Comparison of ENCODE assay signal across 21 mouse cellular contexts in the genomic region with DNA sequence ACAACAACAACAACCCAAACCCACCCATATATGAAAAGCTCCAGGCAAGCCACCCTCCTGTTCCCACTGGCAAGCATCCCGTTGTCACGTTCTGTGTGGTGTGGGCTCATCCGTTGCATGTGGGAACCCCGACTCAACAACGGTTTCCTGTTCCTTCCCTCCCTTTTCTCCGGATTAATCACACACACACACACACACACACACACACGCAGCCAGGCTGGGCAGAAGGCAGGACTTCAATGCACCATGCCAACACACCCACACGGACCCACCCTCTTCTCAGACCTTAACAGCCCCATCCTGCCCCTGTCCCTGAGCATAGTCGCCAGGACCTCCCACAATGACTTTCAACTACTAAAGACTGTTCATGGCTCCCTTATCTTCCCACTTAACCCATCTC. TPM values are rescaled to one million over a fixed set of nuclear protein-coding genes. Genes with fewer than 3 reads are reported as not detected.
DNase-seq lines count a peak whose midpoint lies in the region; ATAC-seq and TF ChIP-seq lines count a peak whose summit lies in the region.
"Had no signal": no experiment of that assay in that cellular context is flagged by ENCODE, and none has a peak within 500 bp of the region (broad histone marks: within the 10 kb centered on the region; RNA-seq: fewer than 3 reads in every experiment).

No protein-coding gene starts in this region.

- H3K4me1 ChIP-seq in forebrain, embryonic 12.5 days = peaks cover 32% of the 10 kb centered on the region
- peaks cover 11% of the 10 kb centered on the region; the same call in 1 of the 2 replicates for H3K4me1 ChIP-seq in forebrain, embryonic 11.5 days (replicated peaks; ENCODE audit: control insufficient read depth, insufficient read depth, low read length)
- peaks cover 32% of the 10 kb centered on the region for H3K4me1 ChIP-seq in midbrain, embryonic 15.5 days
- peaks cover 54% of the 10 kb centered on the region for H3K4me1 ChIP-seq in midbrain, embryonic 13.5 days (replicated peaks)
- H3K4me1 ChIP-seq in forebrain, postnatal 0 days (ENCODE audit: insufficient read depth) = peaks cover 20% of the 10 kb centered on the region; the same call in 1 of the 2 replicates
- peaks cover 26% of the 10 kb centered on the region for H3K4me1 ChIP-seq in neural tube, embryonic 15.5 days

- no peaks in the 10 kb centered on the region; the same call in 1 of the 2 replicates for H3K9me3 ChIP-seq in forebrain, embryonic 12.5 days
- no peaks in the 10 kb centered on the region; the same call in 1 of the 2 replicates for H3K9me3 ChIP-seq in forebrain, embryonic 11.5 days (ENCODE audit: control insufficient read depth, low read length)
- no peaks in the 10 kb centered on the region for H3K9me3 ChIP-seq in midbrain, embryonic 15.5 days
- H3K9me3 ChIP-seq in midbrain, embryonic 13.5 days = peaks cover 3% of the 10 kb centered on the region; the same call in 1 of the 2 replicates
- no peaks in the 10 kb centered on the region for H3K9me3 ChIP-seq in forebrain, postnatal 0 days (ENCODE audit: low read length)
- no peaks in the 10 kb centered on the region for H3K9me3 ChIP-seq in neural tube, embryonic 15.5 days (replicated peaks)
- H3K9me3 ChIP-seq: embryonic facial prominence, embryonic 13.5 days; heart, embryonic 15.5 days; liver, embryonic 15.5 days; neural tube, embryonic 12.5 days had no signal

- no peaks in the 10 kb centered on the region for H3K36me3 ChIP-seq in forebrain, embryonic 12.5 days (replicated peaks)
- H3K36me3 ChIP-seq in forebrain, embryonic 11.5 days (ENCODE audit: control insufficient read depth, insufficient read depth, low read length) = no peaks in the 10 kb centered on the region
- no peaks in the 10 kb centered on the region for H3K36me3 ChIP-seq in midbrain, embryonic 15.5 days (replicated peaks)
- peaks cover 13% of the 10 kb centered on the region for H3K36me3 ChIP-seq in midbrain, embryonic 13.5 days
- H3K36me3 ChIP-seq in forebrain, postnatal 0 days (ENCODE audit: insufficient read depth) = no peaks in the 10 kb centered on the region
- no peaks in the 10 kb centered on the region for H3K36me3 ChIP-seq in neural tube, embryonic 15.5 days
- H3K36me3 ChIP-seq: embryonic facial prominence, embryonic 13.5 days; heart, embryonic 15.5 days; limb, embryonic 13.5 days; liver, embryonic 15.5 days; neural tube, embryonic 12.5 days had no signal

- DNase-seq in forebrain, embryonic 11.5 days (ENCODE audit: low spot score) = no peak
- DNase-seq in forebrain, postnatal 0 days = no peak
- DNase-seq: adrenal gland, postnatal 25 days; cerebellum, adult 8-10 months; gastrocnemius, postnatal 14 days; heart, adult 2 months; heart, postnatal 4 days; thymus, postnatal 14 days had no signal

- no peak overlapping the region for H3K4me3 ChIP-seq in forebrain, embryonic 12.5 days (replicated peaks)
- H3K4me3 ChIP-seq in forebrain, embryonic 11.5 days (ENCODE audit: low read depth, low read length) = no peak overlapping the region
- H3K4me3 ChIP-seq in midbrain, embryonic 15.5 days = no peak overlapping the region
- no peak overlapping the region for H3K4me3 ChIP-seq in midbrain, embryonic 13.5 days (replicated peaks)
- no peak overlapping the region for H3K4me3 ChIP-seq in forebrain, postnatal 0 days (ENCODE audit: low read depth, low read length)
- H3K4me3 ChIP-seq in neural tube, embryonic 15.5 days (replicated peaks) = no peak overlapping the region
- H3K4me3 ChIP-seq: embryonic facial prominence, embryonic 13.5 days; heart, adult 2 months; heart, embryonic 15.5 days; limb, embryonic 13.5 days; liver, embryonic 15.5 days; neural tube, embryonic 12.5 days had no signal

- TF ChIP-seq CTCF in forebrain, postnatal 0 days (IDR thresholded peaks at IDR 0.05; ENCODE audit: low read depth) = no peak

- peak overlapping the region; percentile 31; the same call in 1 of the 2 replicates for H3K27ac ChIP-seq in forebrain, embryonic 12.5 days
- no peak overlapping the region for H3K27ac ChIP-seq in forebrain, embryonic 11.5 days (ENCODE audit: low read depth, low read length)
- peak overlapping the region; percentile 64 for H3K27ac ChIP-seq in midbrain, embryonic 15.5 days
- H3K27ac ChIP-seq in midbrain, embryonic 13.5 days = no peak overlapping the region
- H3K27ac ChIP-seq in forebrain, postnatal 0 days (ENCODE audit: low read depth, low read length) = peak overlapping the region; percentile 78
- peak overlapping the region; percentile 81 for H3K27ac ChIP-seq in neural tube, embryonic 15.5 days (replicated peaks)
- H3K27ac ChIP-seq: embryonic facial prominence, embryonic 13.5 days; heart, adult 2 months; heart, embryonic 15.5 days; limb, embryonic 13.5 days; liver, embryonic 15.5 days; macrophage; neural tube, embryonic 12.5 days had no signal

- H3K9ac ChIP-seq in forebrain, embryonic 12.5 days = no peak overlapping the region
- H3K9ac ChIP-seq in forebrain, embryonic 11.5 days (ENCODE audit: low read length) = no peak overlapping the region
- no peak overlapping the region for H3K9ac ChIP-seq in midbrain, embryonic 15.5 days
- no peak overlapping the region for H3K9ac ChIP-seq in midbrain, embryonic 13.5 days (replicated peaks)
- no peak overlapping the region for H3K9ac ChIP-seq in forebrain, postnatal 0 days
- H3K9ac ChIP-seq in neural tube, embryonic 15.5 days (replicated peaks) = no peak overlapping the region
- H3K9ac ChIP-seq: embryonic facial prominence, embryonic 13.5 days; heart, embryonic 15.5 days; limb, embryonic 13.5 days; liver, embryonic 15.5 days; neural tube, embryonic 12.5 days had no signal

- no peak for ATAC-seq in forebrain, embryonic 12.5 days (ENCODE audit: low FRiP score)
- ATAC-seq in forebrain, embryonic 11.5 days (replicated peaks; ENCODE audit: low FRiP score) = no peak
- ATAC-seq in midbrain, embryonic 15.5 days (replicated peaks) = no peak
- ATAC-seq in midbrain, embryonic 13.5 days = no peak
- ATAC-seq in forebrain, postnatal 0 days = no peak
- no peak for ATAC-seq in neural tube, embryonic 15.5 days (ENCODE audit: low FRiP score)
- no peak for ATAC-seq in CD4-positive, CD25-positive, alpha-beta regulatory T cell, adult 4 months
- no peak for ATAC-seq in cerebellum, adult (ENCODE audit: insufficient number of reproducible peaks, low FRiP score, low TSS enrichment)
- ATAC-seq: intestine, embryonic 16.5 days had no signal

- H3K27me3 ChIP-seq in forebrain, embryonic 12.5 days = 0 out of 2 replicates have a peak, but pooled peaks cover 4% of the 10 kb centered on the region
- 0 out of 2 replicates have a peak, but pooled peaks cover under 1% of the 10 kb centered on the region for H3K27me3 ChIP-seq in forebrain, embryonic 11.5 days (ENCODE audit: control insufficient read depth, insufficient read depth, low read length)
- H3K27me3 ChIP-seq in midbrain, embryonic 15.5 days (replicated peaks) = no peaks in the 10 kb centered on the region
- no peaks in the 10 kb centered on the region for H3K27me3 ChIP-seq in midbrain, embryonic 13.5 days
- no peaks in the 10 kb centered on the region for H3K27me3 ChIP-seq in forebrain, postnatal 0 days (ENCODE audit: insufficient read depth, low read length)
- no peaks in the 10 kb centered on the region for H3K27me3 ChIP-seq in neural tube, embryonic 15.5 days (replicated peaks)
- H3K27me3 ChIP-seq: embryonic facial prominence, embryonic 13.5 days; limb, embryonic 13.5 days; neural tube, embryonic 12.5 days had no signal

- WGBS in forebrain, embryonic 12.5 days = 83% methylated on average over 9 of the region's 9 CpGs
- 83% methylated on average over 9 of the region's 9 CpGs for WGBS in forebrain, embryonic 11.5 days
- 70% methylated on average over 9 of the region's 9 CpGs for WGBS in midbrain, embryonic 15.5 days
- WGBS in midbrain, embryonic 13.5 days = 82% methylated on average over 9 of the region's 9 CpGs
- 44% methylated on average over 9 of the region's 9 CpGs for WGBS in forebrain, postnatal 0 days
- WGBS in neural tube, embryonic 15.5 days = 73% methylated on average over 9 of the region's 9 CpGs

- no peak overlapping the region for H3K4me2 ChIP-seq in forebrain, embryonic 12.5 days
- H3K4me2 ChIP-seq in forebrain, embryonic 11.5 days (ENCODE audit: low read depth, low read length, severe bottlenecking) = no peak overlapping the region
- H3K4me2 ChIP-seq in midbrain, embryonic 15.5 days = no peak overlapping the region
- H3K4me2 ChIP-seq in midbrain, embryonic 13.5 days (replicated peaks) = no peak overlapping the region
- H3K4me2 ChIP-seq in forebrain, postnatal 0 days (ENCODE audit: low read depth) = no peak overlapping the region
- no peak overlapping the region for H3K4me2 ChIP-seq in neural tube, embryonic 15.5 days
- H3K4me2 ChIP-seq: embryonic facial prominence, embryonic 13.5 days; heart, embryonic 15.5 days; limb, embryonic 13.5 days; liver, embryonic 15.5 days; neural tube, embryonic 12.5 days had no signal

RNA-seq across cellular contexts. Expression of gene Mad2l2, which starts 9.6 kb away (rescaled TPM):
- polyA plus RNA-seq in forebrain, embryonic 12.5 days (2016; fragmentation: Nextera tagmentation; extraction: Ambion mirVana) = 76.1 and 81.6 TPM in 2 replicates
- 68.5 and 75.0 TPM in 2 replicates for polyA plus RNA-seq in forebrain, embryonic 11.5 days (2014; fragmentation: Nextera tagmentation; extraction: Ambion mirVana)
- polyA plus RNA-seq in midbrain, embryonic 15.5 days (2015; fragmentation: Nextera tagmentation; extraction: Ambion mirVana) = 99.2 and 112 TPM in 2 replicates
- 105 and 106 TPM in 2 replicates for polyA plus RNA-seq in midbrain, embryonic 13.5 days (2015; fragmentation: Nextera tagmentation; extraction: Ambion mirVana)
- 43.6 and 45.7 TPM in 2 replicates for total RNA-seq in forebrain, postnatal 0 days (2014; rRNA removed)
- polyA plus RNA-seq in forebrain, postnatal 0 days (2015; fragmentation: Nextera tagmentation; extraction: Ambion mirVana) = 102 and 104 TPM in 2 replicates
- 99.2 and 99.9 TPM in 2 replicates for polyA plus RNA-seq in neural tube, embryonic 15.5 days (2015; fragmentation: Nextera tagmentation; extraction: Ambion mirVana)
- polyA plus RNA-seq in CD4-positive, CD25-positive, alpha-beta regulatory T cell, adult 4 months (2017; shearing (Covaris generic)) = 10 to 100 TPM; 35.8 to 41.2 TPM

RNA-seq across cellular contexts. Expression of gene Draxin, which starts 9.9 kb away (rescaled TPM):
- 6.4 and 8.0 TPM in 2 replicates for polyA plus RNA-seq in forebrain, embryonic 12.5 days (2016; fragmentation: Nextera tagmentation; extraction: Ambion mirVana)
- 3.8 and 5.0 TPM in 2 replicates for polyA plus RNA-seq in forebrain, embryonic 11.5 days (2014; fragmentation: Nextera tagmentation; extraction: Ambion mirVana)
- polyA plus RNA-seq in midbrain, embryonic 15.5 days (2015; fragmentation: Nextera tagmentation; extraction: Ambion mirVana) = 15.1 and 15.7 TPM in 2 replicates
- 14.6 and 20.4 TPM in 2 replicates for polyA plus RNA-seq in midbrain, embryonic 13.5 days (2015; fragmentation: Nextera tagmentation; extraction: Ambion mirVana)
- 37.5 and 40.5 TPM in 2 replicates for total RNA-seq in forebrain, postnatal 0 days (2014; rRNA removed)
- polyA plus RNA-seq in forebrain, postnatal 0 days (2015; fragmentation: Nextera tagmentation; extraction: Ambion mirVana) = 6.8 and 8.7 TPM in 2 replicates
- 7.3 and 10.4 TPM in 2 replicates for polyA plus RNA-seq in neural tube, embryonic 15.5 days (2015; fragmentation: Nextera tagmentation; extraction: Ambion mirVana)
- polyA plus RNA-seq in CD4-positive, CD25-positive, alpha-beta regulatory T cell, adult 4 months (2017; shearing (Covaris generic)) = not detected
- total RNA-seq: heart, postnatal 4 days had no signal
- polyA plus RNA-seq: heart, embryonic 15.5 days; macrophage had no signal

RNA-seq across cellular contexts. Expression of gene Fbxo6, which starts 31.4 kb away (rescaled TPM):
- 14.9 and 16.4 TPM in 2 replicates for polyA plus RNA-seq in forebrain, embryonic 12.5 days (2016; fragmentation: Nextera tagmentation; extraction: Ambion mirVana)
- polyA plus RNA-seq in forebrain, embryonic 11.5 days (2014; fragmentation: Nextera tagmentation; extraction: Ambion mirVana) = 10.2 and 13.6 TPM in 2 replicates
- polyA plus RNA-seq in midbrain, embryonic 15.5 days (2015; fragmentation: Nextera tagmentation; extraction: Ambion mirVana) = 21.6 and 21.7 TPM in 2 replicates
- polyA plus RNA-seq in midbrain, embryonic 13.5 days (2015; fragmentation: Nextera tagmentation; extraction: Ambion mirVana) = 15.9 and 19.6 TPM in 2 replicates
- 22.0 and 24.0 TPM in 2 replicates for total RNA-seq in forebrain, postnatal 0 days (2014; rRNA removed)
- 22.8 and 24.9 TPM in 2 replicates for polyA plus RNA-seq in forebrain, postnatal 0 days (2015; fragmentation: Nextera tagmentation; extraction: Ambion mirVana)
- polyA plus RNA-seq in neural tube, embryonic 15.5 days (2015; fragmentation: Nextera tagmentation; extraction: Ambion mirVana) = 20.6 and 21.9 TPM in 2 replicates
- polyA plus RNA-seq in CD4-positive, CD25-positive, alpha-beta regulatory T cell, adult 4 months (2017; shearing (Covaris generic)) = 10 to 100 TPM; 44.1 to 56.6 TPM

RNA-seq across cellular contexts. Expression of gene Agtrap, which starts 32.7 kb away (rescaled TPM):
- polyA plus RNA-seq in forebrain, embryonic 12.5 days (2016; fragmentation: Nextera tagmentation; extraction: Ambion mirVana) = 8.4 and 9.2 TPM in 2 replicates
- polyA plus RNA-seq in forebrain, embryonic 11.5 days (2014; fragmentation: Nextera tagmentation; extraction: Ambion mirVana) = 15.0 and 15.6 TPM in 2 replicates
- polyA plus RNA-seq in midbrain, embryonic 15.5 days (2015; fragmentation: Nextera tagmentation; extraction: Ambion mirVana) = 5.5 and 6.4 TPM in 2 replicates
- 5.4 and 7.9 TPM in 2 replicates for polyA plus RNA-seq in midbrain, embryonic 13.5 days (2015; fragmentation: Nextera tagmentation; extraction: Ambion mirVana)
- 3.8 and 4.2 TPM in 2 replicates for total RNA-seq in forebrain, postnatal 0 days (2014; rRNA removed)
- 5.6 and 7.9 TPM in 2 replicates for polyA plus RNA-seq in forebrain, postnatal 0 days (2015; fragmentation: Nextera tagmentation; extraction: Ambion mirVana)
- polyA plus RNA-seq in neural tube, embryonic 15.5 days (2015; fragmentation: Nextera tagmentation; extraction: Ambion mirVana) = 5.2 and 10.4 TPM in 2 replicates
- polyA plus RNA-seq in CD4-positive, CD25-positive, alpha-beta regulatory T cell, adult 4 months (2017; shearing (Covaris generic)) = 10 to 100 TPM; 19.0 to 20.0 TPM

RNA-seq across cellular contexts. Expression of gene Fbxo44, which starts 39.7 kb away (rescaled TPM):
- polyA plus RNA-seq in forebrain, embryonic 12.5 days (2016; fragmentation: Nextera tagmentation; extraction: Ambion mirVana) = 57.5 and 60.5 TPM in 2 replicates
- 44.9 and 45.0 TPM in 2 replicates for polyA plus RNA-seq in forebrain, embryonic 11.5 days (2014; fragmentation: Nextera tagmentation; extraction: Ambion mirVana)
- 93.3 and 97.6 TPM in 2 replicates for polyA plus RNA-seq in midbrain, embryonic 15.5 days (2015; fragmentation: Nextera tagmentation; extraction: Ambion mirVana)
- 97.8 and 103 TPM in 2 replicates for polyA plus RNA-seq in midbrain, embryonic 13.5 days (2015; fragmentation: Nextera tagmentation; extraction: Ambion mirVana)
- total RNA-seq in forebrain, postnatal 0 days (2014; rRNA removed) = 126 and 132 TPM in 2 replicates
- 73.3 and 81.4 TPM in 2 replicates for polyA plus RNA-seq in forebrain, postnatal 0 days (2015; fragmentation: Nextera tagmentation; extraction: Ambion mirVana)
- polyA plus RNA-seq in neural tube, embryonic 15.5 days (2015; fragmentation: Nextera tagmentation; extraction: Ambion mirVana) = 89.4 and 104 TPM in 2 replicates
- polyA plus RNA-seq in CD4-positive, CD25-positive, alpha-beta regulatory T cell, adult 4 months (2017; shearing (Covaris generic)) = 1 to 10 TPM; 2.2 to 2.6 TPM

Comparison
In these comparisons a context has a peak if more than half of its experiments do, and no peak if none do; other contexts are left out.
1. H3K27ac ChIP-seq: peak in forebrain, embryonic 12.5 days (single experiment), midbrain, embryonic 15.5 days (single experiment), forebrain, postnatal 0 days (single experiment) and neural tube, embryonic 15.5 days (single experiment); none in forebrain, embryonic 11.5 days (single experiment) and midbrain, embryonic 13.5 days (single experiment).